Mouse (Mus musculus) heart, embryonic 14.5 days (tissue): ENCODE results near the gene Pts. TPM values are rescaled to one million over a fixed set of nuclear protein-coding genes. Genes with fewer than 3 reads are reported as not detected.

Experiments used
- ATAC-seq: fragments of 200-750 bp; cut with Nextera tagmentation; 2 replicates; pipeline ENCODE4 v1.8.0; 2017; ENCODE audit warnings: low read depth, moderate TSS enrichment; ENCODE audit not compliant: insufficient number of reproducible peaks, insufficient read depth, low FRiP score
- H3K27ac ChIP-seq, 2 experiments: fragments of 200-500 bp in 1 of 2; fragments of 300-500 bp in 1 of 2; sonication (generic) in 1 of 2; replicated peaks in 1 of 2; 2 replicates each; pipeline ENCODE4 v1.5.1; 2012 to 2014; ENCODE audit warnings: low read depth in 2 of 2, low read length in 2 of 2, control low read depth in 1 of 2, mild to moderate bottlenecking in 1 of 2, mixed read lengths in 1 of 2; ENCODE audit not compliant: control insufficient read depth in 1 of 2, insufficient read depth in 1 of 2
- H3K27me3 ChIP-seq: fragments of 300-500 bp; sonication (generic); 2 replicates; pipeline ENCODE4 v1.6.1; 2014; ENCODE audit warnings: mild to moderate bottlenecking, low read length, control low read depth; ENCODE audit not compliant: control insufficient read depth, insufficient read depth
- H3K36me3 ChIP-seq: fragments of 300-500 bp; sonication (generic); 2 replicates; pipeline ENCODE4 v1.6.1; 2014; ENCODE audit warnings: mild to moderate bottlenecking, control low read depth, low read length, mixed read lengths; ENCODE audit not compliant: control insufficient read depth, insufficient read depth
- H3K4me1 ChIP-seq, 2 experiments: fragments of 200-500 bp in 1 of 2; fragments of 300-500 bp in 1 of 2; sonication (generic) in 1 of 2; 2 replicates each; pipeline ENCODE4 v1.6.1; 2012 to 2014; ENCODE audit warnings: low read length in 2 of 2, control low read depth in 1 of 2, mixed read lengths in 1 of 2; ENCODE audit not compliant: control insufficient read depth in 2 of 2, insufficient read depth in 2 of 2
- H3K4me2 ChIP-seq: fragments of 300-500 bp; sonication (generic); 2 replicates; pipeline ENCODE4 v1.6.1; 2014; ENCODE audit warnings: mild to moderate bottlenecking, low read length
- H3K4me3 ChIP-seq, 2 experiments: fragments of 200-500 bp in 1 of 2; fragments of 300-500 bp in 1 of 2; sonication (generic) in 1 of 2; 2 replicates each; pipeline ENCODE4 v1.5.1; 2012 to 2014; ENCODE audit warnings: low read length in 2 of 2, mild to moderate bottlenecking in 2 of 2, control low read depth in 1 of 2, low read depth in 1 of 2, moderate library complexity in 1 of 2; ENCODE audit not compliant: control insufficient read depth in 1 of 2, insufficient read depth in 1 of 2
- H3K9ac ChIP-seq: fragments of 300-500 bp; sonication (generic); 2 replicates; pipeline ENCODE4 v1.6.1; 2014; ENCODE audit warnings: mild to moderate bottlenecking, low read length
- H3K9me3 ChIP-seq: fragments of 300-500 bp; sonication (generic); 2 replicates; pipeline ENCODE4 v1.6.1; 2016; ENCODE audit warnings: low read length, control low read depth; ENCODE audit not compliant: control insufficient read depth
- WGBS: fragments of 180-500 bp; shearing (Covaris S2); extraction: QIAGEN DNeasy Blood & Tissue Kit; methylation state at CpG from one replicate; pipeline ENCODE4 v1.1.7; 2014; 5-methylcytosine and 5-hydroxymethylcytosine counted together
- polyA plus RNA-seq: library from polyadenylated mRNA; unstranded; fragments of >200 nt; fragmentation: Nextera tagmentation; extraction: Ambion mirVana; gene quantifications from 2 replicates; pipeline ENCODE4 v1.2.1, GENCODE M21; 2014

Pts gene
- 88.7 and 98.4 TPM in 2 replicates for polyA plus RNA-seq

- H3K9me3 ChIP-seq, result no peaks in the 10 kb centered on the region
- H3K27ac ChIP-seq, result peak within 1 kb of the TSS; percentile 79
- under 1% methylated on average over 50 of the region's 54 CpGs for WGBS
Observed at GRCm38 (mm10) chr9:50528293-50528892, at the start of gene Pts. Gene Pts (minus strand): TSS chr9:50528724.

GRCm38 (mm10) chr9:50569599-50570525 lies 41.3 kb upstream of the Pts start:
- WGBS, result 55% methylated on average over 10 of the region's 10 CpGs

More at GRCm38 (mm10) chr9:50528293-50528892, at the start of gene Pts:
- H3K4me1 ChIP-seq, result peaks cover 2 to 6% of the 10 kb centered on the region in 2 experiments; a peak in 2 of 4 replicates
- H3K36me3 ChIP-seq, result peaks cover 12% of the 10 kb centered on the region
- H3K4me3 ChIP-seq, result peak within 1 kb of the TSS; percentile 77 to 94
- ATAC-seq, result peak; percentile 98
- peak within 1 kb of the TSS; percentile 77 for H3K4me2 ChIP-seq
- H3K9ac ChIP-seq, result peak within 1 kb of the TSS; percentile 85
- no peaks in the 10 kb centered on the region for H3K27me3 ChIP-seq

GRCm38 (mm10) chr9:50567881-50568280 lies 39.4 kb upstream of the Pts start:
- no peak for ATAC-seq
- Histone ChIP-seq H3K9ac (no peak overlapping the region), H3K4me3 (no peak overlapping the region), H3K4me1 (no peaks in the 10 kb centered on the region; a peak in 3 of 4 replicates), H3K9me3 (no peaks in the 10 kb centered on the region), H3K27me3 (no peaks in the 10 kb centered on the region), H3K36me3 (no peaks in the 10 kb centered on the region), H3K4me2 (no peak overlapping the region), H3K27ac (no peak overlapping the region)
- 80% methylated on average over 2 of the region's 2 CpGs for WGBS

More at GRCm38 (mm10) chr9:50569599-50570525, 41.3 kb upstream of the Pts start:
- H3K9me3 ChIP-seq, result no peaks in the 10 kb centered on the region
- H3K4me2 ChIP-seq, result no peak overlapping the region
- H3K9ac ChIP-seq, result no peak overlapping the region
- no peaks in the 10 kb centered on the region for H3K36me3 ChIP-seq
- H3K27me3 ChIP-seq, result no peaks in the 10 kb centered on the region
- no peaks in the 10 kb centered on the region; a peak in 3 of 4 replicates for H3K4me1 ChIP-seq
- no peak for ATAC-seq
- H3K4me3 ChIP-seq, result no peak overlapping the region
- no peak overlapping the region for H3K27ac ChIP-seq

- WGBS, result 80% methylated on average over 4 of the region's 4 CpGs
- H3K27ac ChIP-seq, result no peak overlapping the region
- H3K4me1 ChIP-seq, result no peaks in the 10 kb centered on the region; a peak in 3 of 4 replicates
- no peaks in the 10 kb centered on the region for H3K9me3 ChIP-seq
- no peak overlapping the region for H3K9ac ChIP-seq
- no peaks in the 10 kb centered on the region for H3K36me3 ChIP-seq
- ATAC-seq, result no peak
- H3K27me3 ChIP-seq, result no peaks in the 10 kb centered on the region
- H3K4me2 ChIP-seq, result no peak overlapping the region
- H3K4me3 ChIP-seq, result no peak overlapping the region
Observed at GRCm38 (mm10) chr9:50567372-50567771, 38.8 kb upstream of the Pts start.

- Histone ChIP-seq H3K4me1 (no peaks in the 10 kb centered on the region; a peak in 3 of 4 replicates), H3K36me3 (no peaks in the 10 kb centered on the region), H3K27ac (no peak overlapping the region), H3K27me3 (no peaks in the 10 kb centered on the region), H3K4me3 (no peak overlapping the region), H3K4me2 (no peak overlapping the region), H3K9ac (no peak overlapping the region; the same call in 1 of the 2 replicates), H3K9me3 (no peaks in the 10 kb centered on the region; the same call in 1 of the 2 replicates)
- ATAC-seq, result no peak
- 34% methylated on average over 4 of the region's 4 CpGs for WGBS
Observed at GRCm38 (mm10) chr9:50565940-50566339, 37.4 kb upstream of the Pts start.

- Histone ChIP-seq H3K27me3 (no peaks in the 10 kb centered on the region), H3K4me2 (no peak overlapping the region), H3K36me3 (no peaks in the 10 kb centered on the region), H3K9me3 (no peaks in the 10 kb centered on the region; the same call in 1 of the 2 replicates), H3K4me3 (no peak overlapping the region), H3K9ac (no peak overlapping the region), H3K27ac (no peak overlapping the region), H3K4me1 (no peaks in the 10 kb centered on the region; a peak in 3 of 4 replicates)
- 62% methylated on average over 7 of the region's 7 CpGs for WGBS
- ATAC-seq, result no peak
Observed at GRCm38 (mm10) chr9:50565173-50565572, 36.6 kb upstream of the Pts start.

- H3K4me3 ChIP-seq, result no peak overlapping the region
- no peak overlapping the region for H3K4me2 ChIP-seq
- H3K27me3 ChIP-seq, result no peaks in the 10 kb centered on the region
- ATAC-seq, result no peak
- H3K4me1 ChIP-seq, result no peaks in the 10 kb centered on the region; a peak in 3 of 4 replicates
- H3K36me3 ChIP-seq, result no peaks in the 10 kb centered on the region
- H3K9ac ChIP-seq, result no peak overlapping the region
- 78% methylated on average over 2 of the region's 2 CpGs for WGBS
- no peak overlapping the region for H3K27ac ChIP-seq
- H3K9me3 ChIP-seq, result no peaks in the 10 kb centered on the region; the same call in 1 of the 2 replicates
Observed at GRCm38 (mm10) chr9:50561918-50562360, 33.4 kb upstream of the Pts start.
